Mouse (Mus musculus) subcutaneous adipose tissue, adult 2 months (tissue): Measurements from ENCODE around the gene B3gat2. TPM values are rescaled to one million over a fixed set of nuclear protein-coding genes. Genes with fewer than 3 reads are reported as not detected.

Source experiments
- polyA plus RNA-seq: library from polyadenylated mRNA; depleted of rRNA; stranded (reverse); fragments of >200 nt; gene quantifications from 2 replicates; pipeline ENCODE4 v1.2.3, GENCODE M21; 2012; ENCODE audit warnings: low replicate concordance; rRNA removed

B3gat2 gene
- polyA plus RNA-seq: 0.01 and 0.09 TPM in 2 replicates

GRCm38 (mm10) chr1:23761502-23762135 is at the start of gene B3gat2:
B3gat2 (plus strand) TSS chr1:23761753.

Other genes starting within 250 kb of the B3gat2 start
- gene Smap1, start 160.6 kb downstream of the B3gat2 start, polyA plus RNA-seq: 62.8 and 73.9 TPM in 2 replicates
- gene Sdhaf4, start 243.9 kb downstream of the B3gat2 start, polyA plus RNA-seq: 16.0 and 22.2 TPM in 2 replicates